Mouse (Mus musculus) right cerebral cortex, postnatal 14 days (tissue): ENCODE results near the gene Gch1.
"Not testable (repeated sequence)": the region's sequence is repeated elsewhere in the genome, so short reads cannot be mapped to it uniquely, and the experiment has no call there.

Experiments used
- DNase-seq: peaks from one replicate; pipeline ENCODE4 v3.0.0; 2022

Gene Gch1

DNA sequence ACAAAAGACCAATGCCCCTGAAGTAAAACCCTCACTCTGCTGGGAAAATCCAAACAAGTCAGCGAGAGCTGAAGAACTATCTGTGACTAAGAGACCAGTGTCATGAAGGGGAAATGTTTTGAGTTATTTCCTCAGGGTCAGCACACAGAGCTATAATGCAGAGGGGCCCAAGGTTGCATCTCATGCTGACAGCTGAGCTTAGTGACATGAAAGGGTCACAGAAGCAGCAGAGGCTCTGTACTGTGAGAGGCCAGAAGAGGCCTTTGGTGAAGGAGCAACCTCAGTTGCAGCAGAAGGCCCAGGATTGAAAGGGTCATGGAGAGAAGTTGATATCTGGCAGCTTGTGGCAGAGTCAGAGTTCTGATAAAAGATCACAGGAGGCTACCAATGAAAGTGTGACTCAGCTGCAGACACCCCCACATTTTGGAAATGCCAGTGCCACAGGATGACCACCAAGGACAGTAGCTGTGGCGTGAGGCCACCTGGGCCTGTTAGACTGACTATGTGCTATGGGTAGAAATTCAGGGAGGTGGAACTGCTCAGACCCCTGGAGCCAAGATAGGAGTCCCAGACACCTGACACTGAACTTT is 29.1 kb downstream of the Gch1 start:
- DNase-seq: no peak

DNA sequence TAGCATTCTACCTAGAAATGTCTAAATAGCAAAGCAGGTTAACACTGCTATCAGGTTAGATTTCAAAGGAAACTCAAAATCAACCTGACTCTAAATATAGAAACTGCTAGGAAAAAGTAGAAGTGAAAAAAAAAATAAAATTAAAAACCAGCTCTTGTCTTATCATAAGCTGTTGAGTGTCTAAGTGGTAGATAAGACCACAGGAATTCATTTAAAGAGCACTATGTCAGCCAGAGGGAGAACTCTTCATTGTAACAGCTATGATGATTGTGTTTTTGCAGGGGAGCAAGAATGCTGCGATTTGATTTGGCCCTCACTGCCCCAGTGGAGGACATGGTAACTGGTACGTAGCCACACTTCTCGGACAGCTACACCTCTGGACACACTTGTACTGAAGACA is 34.9 kb downstream of the Gch1 start:
- no peak for DNase-seq

DNA sequence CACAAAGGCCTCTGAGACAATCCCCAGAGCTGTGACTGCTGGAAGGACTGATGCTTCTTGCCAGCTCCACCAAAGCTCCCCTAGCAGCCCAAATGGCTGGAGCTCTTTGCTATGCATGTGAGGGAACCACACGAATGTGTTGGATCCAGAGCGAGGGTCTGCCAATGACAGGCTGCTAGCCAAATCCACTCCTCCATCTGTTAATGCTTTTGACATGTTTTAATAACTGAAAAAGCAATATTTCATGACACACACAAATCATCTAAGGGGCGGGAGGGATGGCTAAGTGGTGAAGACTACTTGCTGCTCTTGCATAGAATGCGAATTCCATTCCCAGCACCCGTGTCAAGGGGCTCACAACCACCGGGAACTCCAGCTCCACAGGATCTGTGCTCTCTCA is 37.9 kb downstream of the Gch1 start:
- no peak for DNase-seq

DNA sequence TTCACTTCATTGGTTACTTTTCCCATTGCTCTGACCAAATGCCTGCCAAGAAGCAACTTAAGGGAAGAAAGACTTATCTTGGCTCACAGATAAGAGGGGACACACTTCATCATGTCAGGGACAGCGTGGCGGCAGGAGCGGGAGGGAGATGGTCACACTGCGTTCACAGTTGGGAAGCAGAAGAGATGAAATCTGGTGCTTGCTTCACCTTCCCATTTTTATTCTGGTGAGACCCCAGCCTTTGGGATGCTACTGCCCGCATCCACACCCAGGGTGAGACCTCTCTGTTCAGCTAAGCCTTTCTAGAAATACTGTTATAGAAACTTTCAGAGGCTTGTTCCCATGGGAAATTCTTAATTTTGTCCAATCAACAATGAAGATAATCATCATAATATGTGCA is 44.9 kb downstream of the Gch1 start:
- DNase-seq: no peak

DNA sequence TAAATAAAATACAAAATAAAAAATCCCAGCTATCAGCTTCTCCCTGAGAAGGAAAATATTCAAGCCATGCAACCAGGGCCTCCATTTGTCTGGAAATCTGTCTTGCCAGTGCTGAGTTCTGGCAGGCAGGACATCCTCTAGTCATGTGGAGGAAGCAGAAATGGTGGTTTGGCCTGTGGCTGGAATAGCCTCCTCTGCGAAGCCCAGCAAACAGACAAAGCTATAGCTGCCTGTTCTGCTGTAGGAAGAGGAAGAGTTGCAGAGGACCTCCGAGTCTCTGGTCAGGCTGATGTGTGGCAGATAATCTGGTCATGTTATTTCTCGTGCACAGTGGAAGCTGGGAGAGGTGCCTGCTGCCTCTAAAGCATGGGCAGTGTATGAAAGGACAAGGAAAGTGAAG is 50.4 kb downstream of the Gch1 start:
- DNase-seq: no peak

DNA sequence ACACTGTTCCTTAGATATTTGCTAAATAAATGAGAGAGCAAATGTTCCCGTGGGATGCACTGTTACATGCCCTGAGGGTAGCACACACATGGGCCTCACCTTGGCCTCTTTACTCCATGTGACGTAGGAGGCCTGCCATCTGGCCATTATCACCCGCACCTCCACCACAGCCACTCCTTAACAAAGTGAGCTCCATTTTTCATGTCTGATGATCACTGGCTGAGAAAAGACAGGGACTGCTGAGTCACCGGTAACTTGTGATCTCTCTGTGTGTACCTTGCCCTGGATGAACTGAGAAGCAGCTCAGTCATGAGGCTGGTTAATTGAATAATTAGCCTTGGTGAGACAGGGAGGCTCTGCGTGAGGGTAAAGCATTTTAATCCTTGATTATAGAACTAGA is 52.6 kb downstream of the Gch1 start:
- no peak for DNase-seq

DNA sequence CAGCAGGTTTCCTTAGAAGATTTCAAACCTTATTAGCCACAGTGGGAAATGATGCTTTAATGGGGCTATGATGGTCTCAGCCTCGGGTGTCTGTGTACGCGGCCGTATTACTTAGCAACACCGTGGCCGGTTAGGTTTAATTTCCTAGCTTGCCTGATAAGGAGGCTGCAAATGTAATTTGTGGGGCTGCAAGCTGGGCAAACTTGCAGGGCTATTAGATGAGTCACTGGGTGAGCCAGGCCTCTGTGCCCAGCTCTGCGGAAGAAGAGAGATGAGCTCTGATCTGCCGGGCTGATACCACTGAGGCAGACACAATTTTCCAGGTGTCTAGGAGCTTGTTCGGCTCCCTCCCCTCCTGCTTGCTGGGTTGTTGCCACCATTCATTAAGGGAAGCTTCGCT is 55.3 kb downstream of the Gch1 start:
- no peak for DNase-seq

DNA sequence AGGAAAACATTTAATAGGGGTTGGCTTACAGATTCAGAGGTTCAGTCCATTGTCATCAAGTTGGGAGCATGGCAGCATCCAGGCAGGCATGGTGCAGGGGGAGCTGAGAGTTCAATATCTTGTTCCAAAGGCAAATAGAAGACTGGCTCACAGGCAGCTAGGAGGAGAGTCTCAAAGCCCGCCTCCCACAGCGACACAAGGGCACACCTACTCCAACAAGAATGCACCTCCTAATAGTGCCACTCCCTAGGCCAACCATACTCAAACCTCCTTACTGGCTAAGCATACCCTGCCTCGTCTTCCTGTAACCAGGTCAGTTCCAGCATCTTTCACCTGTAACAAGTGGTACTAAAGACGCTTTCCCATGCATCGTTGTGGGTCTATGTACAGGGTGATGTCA is 61.2 kb downstream of the Gch1 start:
- no peak for DNase-seq

DNA sequence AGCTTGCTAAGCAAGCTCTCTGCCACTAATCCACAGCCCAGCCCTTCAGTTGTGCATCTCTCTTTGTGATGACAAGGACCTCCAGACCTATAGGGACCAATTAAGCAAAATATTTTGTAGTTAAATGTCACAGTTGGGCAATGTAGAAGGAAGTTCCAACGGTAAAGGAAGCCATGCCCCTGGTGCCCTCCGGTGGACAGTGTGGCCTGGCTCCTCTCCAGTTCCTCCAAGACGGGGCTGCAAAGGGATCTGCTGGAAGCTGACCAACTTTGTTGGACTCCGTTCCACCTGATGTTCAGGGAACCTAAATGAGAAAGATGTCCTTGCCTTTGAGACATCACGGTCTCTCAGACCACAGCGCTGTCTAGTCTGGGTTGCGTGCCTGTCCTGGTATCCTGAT is 71.7 kb downstream of the Gch1 start:
- no peak for DNase-seq

DNA sequence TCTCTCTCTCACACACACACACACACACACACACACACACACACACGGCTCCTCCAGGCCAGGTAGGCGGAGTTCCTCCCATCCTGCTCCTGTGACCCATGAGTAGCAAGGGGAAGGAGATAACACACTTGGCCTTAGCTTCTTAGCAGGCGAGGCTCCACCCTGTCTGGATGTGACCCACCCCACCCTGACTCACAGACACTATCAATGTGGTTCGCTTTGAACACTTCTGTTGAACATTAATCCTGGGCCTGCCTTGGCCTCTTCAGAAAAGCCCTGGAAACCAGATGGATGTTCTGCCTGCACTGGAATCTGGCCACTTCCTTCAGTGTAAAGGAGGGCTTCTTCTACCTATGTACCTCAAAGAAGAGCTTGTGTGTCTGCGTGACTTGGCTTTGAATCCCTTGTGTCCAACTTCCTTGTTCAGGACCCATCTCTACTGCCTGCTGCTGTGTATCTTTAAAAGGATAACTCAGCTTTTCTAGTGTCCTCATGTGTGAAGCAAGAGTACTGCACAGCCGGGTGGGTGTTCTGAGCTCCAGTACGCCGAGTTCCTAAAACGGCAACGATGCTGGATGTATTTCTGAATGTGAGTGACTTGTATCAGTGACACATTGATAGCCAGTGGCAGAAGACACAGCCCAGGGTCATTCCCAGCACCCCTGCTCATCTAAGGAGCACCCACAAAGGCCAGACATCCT is 73.0 kb downstream of the Gch1 start:
- no peak for DNase-seq

DNA sequence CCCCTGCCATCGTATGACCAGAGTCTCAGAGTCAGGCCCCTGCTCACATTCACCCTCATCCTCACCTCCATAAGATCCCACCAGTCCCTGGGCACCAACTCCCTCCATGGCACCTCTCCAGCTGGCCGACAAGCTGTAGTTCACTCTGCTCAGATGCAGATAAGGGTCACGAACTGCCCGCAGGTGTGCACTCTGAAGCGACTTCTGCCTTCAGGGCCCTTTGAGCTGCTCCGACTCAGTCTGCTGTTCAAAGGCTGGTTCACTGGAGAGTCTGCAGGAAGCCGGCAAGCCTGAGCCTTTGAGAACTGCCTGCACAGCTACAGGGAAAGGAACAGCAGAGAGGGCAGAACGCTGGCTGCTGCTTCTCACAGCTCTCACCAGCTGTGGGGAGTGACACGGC is 74.1 kb downstream of the Gch1 start:
- DNase-seq: no peak

DNA sequence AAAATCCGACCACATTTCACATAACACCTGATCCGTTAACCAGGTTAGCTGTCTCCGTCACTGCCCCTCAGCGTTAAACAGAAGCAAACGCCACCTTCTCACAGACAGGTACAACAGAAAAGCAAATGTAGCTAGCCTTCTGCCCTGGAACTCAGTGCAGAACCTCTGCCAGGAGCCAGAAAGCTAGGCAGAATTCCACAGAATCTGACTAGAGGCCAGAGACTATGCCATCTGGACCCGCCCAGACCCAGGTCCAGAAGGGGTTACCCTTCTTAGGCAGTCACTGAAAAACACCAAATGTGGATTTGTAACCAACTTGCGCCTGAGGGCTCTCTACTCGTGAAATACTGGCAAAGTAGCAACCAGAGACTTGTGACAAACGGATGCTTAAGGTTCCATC is 77.9 kb downstream of the Gch1 start:
- DNase-seq: no peak

DNA sequence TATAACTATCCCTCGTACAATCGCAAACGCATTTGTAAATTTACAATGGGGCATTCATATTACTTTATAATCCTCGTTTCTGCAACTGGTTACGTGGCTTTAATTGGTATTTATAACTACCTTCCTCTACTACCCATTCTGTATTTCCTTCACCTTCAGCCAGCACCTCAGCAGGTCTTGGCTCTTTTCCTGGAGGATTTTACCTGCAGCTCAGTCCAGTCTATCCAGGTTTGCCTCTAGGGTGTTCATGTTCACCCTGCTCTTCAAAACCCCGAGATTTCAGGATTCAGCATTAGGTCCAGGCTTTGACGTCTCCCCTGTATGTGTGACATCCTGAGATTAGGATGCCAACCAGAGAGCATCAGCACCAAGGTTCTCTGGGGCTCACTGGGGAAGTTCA is 78.8 kb downstream of the Gch1 start:
- DNase-seq: not testable (repeated sequence)

DNA sequence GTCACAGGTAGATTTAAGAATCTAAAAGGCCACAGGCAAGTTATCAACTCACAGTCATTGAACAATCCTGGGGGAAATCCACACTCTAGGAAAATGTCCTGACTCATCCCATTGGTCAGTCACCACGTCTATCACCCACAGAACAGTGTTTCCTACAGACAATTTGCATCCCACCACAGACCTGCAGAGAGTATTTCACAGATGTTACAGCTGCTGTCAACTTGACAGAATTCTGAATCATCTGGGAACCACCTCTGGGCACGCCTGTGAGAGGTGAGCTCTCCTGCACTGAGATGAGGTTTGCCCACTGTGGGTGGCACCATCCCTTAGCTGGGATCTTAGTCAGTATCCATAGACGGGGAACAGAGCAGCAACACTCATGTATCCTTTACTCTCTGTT is 81.8 kb downstream of the Gch1 start:
- DNase-seq: no peak

DNA sequence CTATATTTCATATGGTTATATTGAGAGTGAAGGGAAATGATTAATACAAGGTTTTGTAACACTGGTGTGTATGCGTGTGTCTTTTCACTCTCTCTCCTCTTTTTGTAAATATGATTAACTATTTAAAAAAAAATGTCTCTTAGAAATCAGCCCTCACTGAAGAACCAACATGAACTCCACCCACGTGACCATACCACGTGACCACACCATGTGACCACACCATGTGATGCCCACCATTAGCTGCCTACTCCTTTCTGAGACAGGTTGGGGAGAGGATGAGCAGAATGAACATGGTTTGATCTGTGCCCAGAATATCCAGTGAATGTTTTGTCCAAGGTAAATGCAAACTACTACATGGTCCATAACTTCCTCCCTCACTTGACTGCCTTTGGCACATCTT is 83.5 kb downstream of the Gch1 start:
- no peak for DNase-seq

DNA sequence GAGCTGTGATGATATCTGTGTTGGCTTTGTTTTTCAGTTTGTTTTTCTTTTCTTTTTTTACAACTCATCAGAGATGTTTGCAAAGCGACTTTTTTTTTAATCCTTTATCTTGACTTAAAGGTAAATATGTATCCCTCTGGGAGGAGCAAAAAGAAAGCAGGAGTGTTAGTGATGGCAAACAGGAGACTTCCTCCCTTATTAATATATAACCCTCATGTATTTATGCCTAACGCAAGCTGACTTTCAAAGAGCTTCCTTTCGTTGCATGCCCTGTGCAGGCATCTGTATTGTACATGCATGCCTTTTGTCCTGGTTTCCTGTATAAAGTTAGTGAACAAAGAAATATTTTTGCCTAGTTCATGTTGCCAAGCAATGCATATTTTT is 84.0 kb downstream of the Gch1 start:
- DNase-seq: no peak

DNA sequence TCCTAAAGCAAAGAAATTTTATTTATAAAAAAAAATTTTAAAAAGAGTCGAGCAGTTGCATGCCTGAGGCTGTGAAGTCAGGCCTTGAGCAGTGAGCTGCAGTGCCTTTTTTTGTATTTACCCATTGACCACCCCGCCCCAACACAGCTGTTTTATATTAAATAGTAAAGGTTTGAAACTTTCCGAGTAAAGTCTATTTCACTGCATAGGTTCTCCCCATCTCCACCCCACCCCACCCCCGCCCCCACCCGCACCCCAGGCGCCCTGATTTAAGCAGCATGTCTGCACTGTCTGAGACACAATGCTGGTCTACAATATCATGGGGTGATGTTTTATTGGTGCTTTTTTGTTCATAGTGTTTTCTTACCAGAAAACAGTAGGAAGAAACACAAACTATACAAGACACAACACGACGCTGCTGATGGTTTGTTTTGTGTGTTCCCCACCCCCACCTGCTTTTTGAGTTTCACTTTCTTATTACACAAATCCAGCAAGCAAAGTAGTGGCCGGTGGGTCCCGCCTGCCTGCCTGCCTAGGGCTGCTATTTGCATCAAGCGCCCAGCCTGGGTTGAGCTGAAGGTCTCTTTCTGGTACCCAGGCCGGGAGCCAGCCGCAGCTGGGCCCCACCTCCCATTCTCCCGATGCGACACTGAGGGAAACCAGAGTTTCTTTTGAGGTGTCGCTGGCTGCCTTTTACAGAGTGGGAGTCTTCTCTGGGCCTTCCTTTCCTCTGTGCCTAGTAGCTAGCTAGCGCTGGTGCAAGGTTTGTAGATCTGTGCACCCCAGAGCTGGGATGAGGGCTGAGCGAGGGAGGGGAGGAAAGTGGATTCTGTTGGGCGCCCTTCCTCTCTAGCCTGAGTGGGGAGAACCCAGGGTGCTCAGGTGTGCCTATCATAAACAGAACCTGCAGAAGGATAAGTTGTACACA is 84.7 kb downstream of the Gch1 start:
- no peak for DNase-seq
